Mouse (Mus musculus) T-helper 17 cell (primary cell): ENCODE data around the gene Zfp988.
"Not testable (repeated sequence)": the region's sequence is repeated elsewhere in the genome, so short reads cannot be mapped to it uniquely, and the experiment has no call there.

Source experiments
- in situ Hi-C, 2 experiments: fragments of 300-600 bp; cut with MboI, MseI; formaldehyde crosslinking; loops; 1 replicate in 1 of 2; 2 replicates in 1 of 2; pipeline ENCODE4 v1.15.1; 2025; ENCODE audit warnings: high pct_unique_total_duplicates in 2 of 2

Zfp988 gene

DNA sequence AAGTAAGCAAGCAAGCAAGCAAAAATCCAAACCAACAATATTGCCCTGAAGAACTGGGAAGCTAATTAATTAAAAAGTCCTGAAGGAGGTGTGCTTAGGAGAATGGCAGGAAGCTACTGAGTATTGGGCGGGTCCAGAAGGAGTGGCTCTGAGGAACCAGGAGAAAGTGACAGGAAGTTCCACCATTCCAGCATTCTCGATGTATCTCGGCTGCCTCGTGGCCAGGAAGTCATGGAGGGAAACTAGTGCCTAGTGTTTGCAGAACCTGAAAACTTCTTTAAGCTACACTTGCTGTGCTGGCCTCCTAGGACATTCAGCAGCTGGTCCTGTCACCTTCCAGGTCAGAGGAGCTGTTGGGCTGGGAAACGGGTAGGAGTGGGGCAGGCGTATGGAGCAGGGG is at the start of gene Zfp988:
Zfp988 (plus strand) TSS at position 239 of the 400 bp plus-strand sequence.
- in situ Hi-C loops, result loop anchor here in 1 of 2 experiments (5.0 kb wide), 1 partner anchor 1793 kb away; the partner anchor contains the start of gene Zfp990

DNA sequence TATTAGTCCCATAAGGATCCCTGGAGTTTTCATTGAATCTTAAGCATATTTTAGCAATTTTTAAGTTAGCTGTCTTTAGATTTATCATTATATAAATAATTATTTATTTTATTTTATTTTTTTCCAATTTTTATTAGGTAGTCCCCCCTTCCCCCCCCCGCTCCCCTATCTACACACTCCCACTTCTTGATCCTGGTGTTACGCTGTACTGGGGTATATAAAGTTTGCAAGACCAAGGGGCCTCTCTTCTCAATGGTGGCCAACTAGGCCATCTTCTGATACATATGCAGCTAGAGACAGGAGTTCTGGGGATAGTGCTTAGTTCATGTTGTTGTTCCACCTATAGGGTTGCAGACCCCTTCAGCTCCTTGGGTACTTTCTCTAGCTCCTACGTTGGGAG is 42.8 kb upstream of the Zfp988 start:
- in situ Hi-C loops, result loop anchor here in 1 of 2 experiments (5.0 kb wide), 1 partner anchor 490 kb away; no protein-coding TSS in a partner anchor

DNA sequence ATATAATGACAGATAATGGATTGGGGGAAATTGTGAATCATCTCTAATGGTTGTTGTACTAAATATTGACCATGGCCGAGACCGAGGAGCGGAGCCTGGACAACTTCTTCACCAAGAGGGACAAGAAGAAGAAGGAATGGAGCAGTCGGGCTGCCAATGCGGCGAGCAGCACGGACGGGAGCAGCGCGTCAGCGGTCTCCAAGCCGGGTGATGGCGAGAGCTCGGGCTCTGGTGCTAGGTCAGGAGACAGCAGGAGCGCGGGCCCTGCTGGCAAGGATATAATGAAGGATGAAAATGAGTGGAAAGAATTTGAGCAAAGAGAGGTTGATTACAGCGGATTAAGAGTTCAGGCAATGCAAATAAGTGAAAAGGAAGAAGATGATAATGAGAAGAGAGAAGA is 38.2 kb upstream of the Zfp988 start:
- in situ Hi-C loops, result loop anchor here (5.0 kb wide), 2 partner anchors 480 to 1635 kb away; no protein-coding TSS in a partner anchor

DNA sequence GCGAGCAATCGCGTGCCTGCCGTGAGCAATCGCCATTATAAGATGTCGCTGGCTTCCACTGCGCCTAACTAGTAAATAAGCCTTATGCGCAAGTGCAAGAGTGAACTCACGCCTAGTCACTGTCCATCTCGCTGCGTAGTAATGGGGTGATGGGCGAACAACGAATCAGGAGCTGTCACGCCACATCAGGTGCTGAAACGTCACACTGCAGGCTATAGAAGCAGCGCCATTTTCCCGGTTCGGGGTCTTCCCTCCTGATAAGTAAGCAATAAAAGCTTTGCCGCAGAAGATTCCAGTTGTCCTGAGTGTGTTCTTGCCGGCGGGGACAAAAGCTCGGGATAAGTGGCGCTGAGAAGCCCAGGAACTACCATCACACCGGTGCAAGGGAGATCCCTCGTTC is 36.7 kb upstream of the Zfp988 start:
- in situ Hi-C loops, result loop anchor here (5.0 kb wide), 2 partner anchors 479 to 1636 kb away; no protein-coding TSS in a partner anchor

DNA sequence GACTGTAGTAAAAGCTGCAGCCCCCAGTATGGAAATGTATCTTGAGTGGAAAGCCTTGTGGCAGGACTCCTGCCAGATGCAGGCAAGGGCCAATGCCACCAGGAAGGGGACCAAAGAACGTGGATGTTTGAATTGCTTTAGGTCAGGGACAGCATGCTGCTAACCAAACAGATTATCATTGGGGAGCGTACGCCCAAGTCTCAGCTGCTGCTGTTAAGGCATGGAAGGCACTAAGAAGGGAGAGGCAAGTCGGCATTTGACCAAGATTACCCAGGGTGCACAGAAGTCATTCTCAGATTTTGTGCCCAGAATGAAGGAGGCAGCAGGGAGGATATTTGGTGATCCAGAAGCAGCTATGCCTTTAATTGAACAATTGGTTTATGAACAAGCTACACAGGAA is 35.4 kb upstream of the Zfp988 start:
- in situ Hi-C loops, result not testable (repeated sequence)

DNA sequence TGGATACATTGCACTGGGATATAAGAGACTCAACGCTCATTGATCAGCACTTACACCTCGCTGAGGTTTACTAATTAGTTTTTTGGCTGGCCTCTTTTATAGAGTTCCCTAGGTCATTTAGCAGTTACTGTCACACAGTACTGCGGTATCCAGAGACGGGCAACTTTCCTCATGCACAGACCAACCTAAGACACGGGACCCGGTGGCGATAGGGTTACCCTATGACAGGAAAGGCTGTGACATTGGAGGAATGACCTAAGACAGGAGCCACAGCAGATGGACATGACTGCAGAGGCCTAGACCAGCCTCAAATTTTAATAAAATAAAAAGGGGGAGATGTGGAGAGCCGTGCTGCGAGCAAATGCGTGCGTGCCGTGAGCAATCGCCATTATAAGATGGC is 33.9 kb upstream of the Zfp988 start:
- in situ Hi-C loops, result not testable (repeated sequence)

DNA sequence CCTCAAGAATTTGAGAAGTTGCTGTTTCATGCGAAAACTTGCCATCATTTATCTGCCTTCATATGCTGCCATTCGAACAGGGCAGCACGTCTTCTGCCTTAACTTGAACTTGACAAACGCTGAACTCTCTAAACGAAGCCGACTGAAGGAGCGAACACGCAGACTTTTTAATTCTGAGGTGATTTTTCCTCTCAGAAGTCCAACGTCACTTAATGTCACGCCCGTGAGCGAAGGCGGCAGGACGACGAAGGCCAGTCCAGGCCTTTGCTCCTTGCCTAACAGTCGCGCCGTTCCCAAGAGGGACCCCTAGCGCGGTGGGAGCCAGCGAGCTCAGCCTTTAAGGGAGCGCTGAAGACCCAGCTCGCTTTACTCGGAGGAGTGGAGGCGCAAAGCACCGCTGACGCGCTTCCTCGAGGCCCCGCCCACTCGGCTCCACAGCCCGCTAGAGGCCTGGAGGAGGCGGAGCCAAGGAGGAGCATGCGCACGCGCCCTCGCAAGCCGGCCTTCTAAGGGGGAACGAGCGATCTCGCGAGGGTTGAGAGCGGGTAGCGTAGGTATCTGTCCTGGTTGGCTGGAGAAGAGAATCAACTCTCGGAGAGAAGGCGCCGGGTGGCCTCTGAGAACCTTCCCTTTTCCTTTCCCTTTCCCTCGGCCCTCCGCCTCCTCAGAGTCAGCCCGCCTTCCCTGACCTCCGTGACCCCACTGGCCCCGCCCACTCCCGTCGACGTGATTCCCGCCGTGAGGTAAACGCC is 30.3 kb upstream of the Zfp988 start:
- in situ Hi-C loops, result loop anchor here (5.0 kb wide), 1 partner anchor 1808 kb away; no protein-coding TSS in a partner anchor

DNA sequence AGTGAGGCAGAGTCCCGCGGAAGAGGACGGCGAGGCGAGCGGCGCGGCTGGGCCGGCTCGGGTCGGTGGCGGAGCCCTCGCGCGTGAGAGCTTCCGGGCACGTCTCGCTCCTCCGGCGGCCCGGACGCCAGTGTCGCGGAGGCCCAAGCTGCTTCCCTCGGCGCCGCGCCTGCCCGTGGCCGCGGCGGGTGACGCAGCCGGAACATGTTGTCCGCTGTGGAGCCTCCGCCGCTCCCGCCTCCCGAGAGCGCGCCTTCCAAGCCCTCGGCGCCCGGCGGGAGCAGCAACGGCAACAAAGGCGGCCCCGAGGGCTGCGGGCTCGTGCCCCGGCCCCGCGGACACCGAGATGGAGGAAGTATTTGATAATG is 29.7 kb upstream of the Zfp988 start:
- in situ Hi-C loops, result loop anchor here (5.0 kb wide), 1 partner anchor 1808 kb away; no protein-coding TSS in a partner anchor

DNA sequence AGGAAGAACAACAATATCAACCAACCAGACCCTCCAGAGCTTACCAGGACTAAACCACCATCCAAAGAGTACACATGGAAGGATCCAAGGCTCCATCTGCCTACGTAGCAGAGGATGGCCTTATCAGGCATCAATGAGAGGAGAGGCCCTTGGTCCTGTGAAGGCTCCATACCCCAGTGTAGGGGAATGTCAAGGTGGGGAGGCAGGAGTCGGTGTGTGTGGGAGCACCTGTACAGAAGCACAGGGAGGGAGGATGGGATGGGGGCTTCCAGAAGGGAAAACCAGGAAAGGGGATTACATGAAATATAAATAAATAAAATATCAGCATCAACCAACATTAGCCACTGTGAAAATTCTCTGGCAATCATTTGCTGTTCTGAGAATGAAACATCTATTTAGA is 25.1 kb upstream of the Zfp988 start:
- in situ Hi-C loops, result loop anchor here (5.0 to 10.0 kb wide), 3 partner anchors 326 to 1208 kb away; no protein-coding TSS in a partner anchor

DNA sequence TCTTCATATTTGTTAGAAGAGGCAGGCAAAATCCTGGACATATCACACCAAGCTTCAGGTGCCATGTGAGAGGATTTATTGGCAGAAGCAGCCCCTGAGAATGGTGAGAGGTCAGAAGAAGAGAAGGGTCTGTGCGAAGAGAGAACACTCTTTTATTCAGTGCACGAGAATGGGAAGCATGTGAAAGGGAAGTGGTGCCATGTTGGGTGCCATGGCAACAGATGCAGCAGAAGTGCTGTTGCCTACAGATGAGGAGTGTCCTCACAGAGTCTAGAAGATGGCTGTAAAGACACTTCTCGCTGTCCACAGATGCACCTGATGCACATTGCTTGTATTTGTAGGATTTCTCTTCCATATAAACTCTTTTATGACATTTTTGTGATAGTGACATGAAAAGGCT is 6.9 kb upstream of the Zfp988 start:
- in situ Hi-C loops, result loop anchor here (5.0 to 10.0 kb wide), 4 partner anchors 331 to 1794 kb away; no protein-coding TSS in a partner anchor

DNA sequence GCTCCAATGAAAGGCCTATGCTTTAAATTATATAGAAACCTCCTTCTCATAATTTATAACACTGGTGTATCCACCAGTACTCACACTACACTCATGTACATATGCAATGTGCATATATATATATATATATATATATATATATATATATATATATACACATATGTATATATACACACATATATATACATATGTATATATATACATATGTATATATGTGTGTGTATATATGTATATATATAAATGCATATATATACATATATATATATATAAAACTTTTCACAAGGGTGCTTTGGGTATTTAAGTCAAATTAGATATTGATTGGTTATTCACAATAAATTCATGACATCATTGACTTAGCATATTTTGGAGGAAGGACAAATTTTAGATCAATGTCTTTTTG is 3.1 kb upstream of the Zfp988 start:
- in situ Hi-C loops, result loop anchor here in 1 of 2 experiments (5.0 kb wide), 1 partner anchor 1210 kb away; no protein-coding TSS in a partner anchor

DNA sequence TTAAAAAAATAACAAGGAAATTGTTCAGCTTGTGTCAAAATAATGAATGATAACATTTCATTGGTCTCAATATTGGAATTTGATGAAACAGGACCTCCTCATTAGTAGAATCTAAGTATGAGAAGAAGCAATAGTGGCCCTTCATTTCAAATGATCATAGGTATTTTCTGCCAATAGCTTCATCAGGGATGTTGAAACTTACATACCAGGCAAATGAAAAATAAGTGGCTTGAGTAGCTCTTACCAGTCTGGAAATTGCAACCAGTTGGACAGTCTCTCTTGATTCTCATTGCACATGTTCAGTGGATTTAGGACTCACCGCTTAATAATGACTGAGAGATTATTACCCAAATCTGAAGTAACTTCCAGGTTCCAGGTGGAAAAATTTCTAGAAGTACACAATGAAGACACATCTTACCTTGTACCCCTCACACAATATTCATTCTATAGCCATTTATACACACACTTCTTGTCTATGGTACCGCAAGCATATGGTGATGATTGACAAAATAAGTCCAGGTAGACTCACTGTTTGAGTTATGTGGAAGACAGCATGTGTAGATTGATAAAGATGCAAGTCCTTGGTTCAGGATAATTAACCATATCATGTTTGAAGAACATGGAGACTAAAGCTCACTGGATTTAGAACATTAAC is 29.7 kb downstream of the Zfp988 start:
- in situ Hi-C loops, result loop anchor here (5.0 to 10.0 kb wide), 13 partner anchors 252 to 1793 kb away; no protein-coding TSS in a partner anchor

DNA sequence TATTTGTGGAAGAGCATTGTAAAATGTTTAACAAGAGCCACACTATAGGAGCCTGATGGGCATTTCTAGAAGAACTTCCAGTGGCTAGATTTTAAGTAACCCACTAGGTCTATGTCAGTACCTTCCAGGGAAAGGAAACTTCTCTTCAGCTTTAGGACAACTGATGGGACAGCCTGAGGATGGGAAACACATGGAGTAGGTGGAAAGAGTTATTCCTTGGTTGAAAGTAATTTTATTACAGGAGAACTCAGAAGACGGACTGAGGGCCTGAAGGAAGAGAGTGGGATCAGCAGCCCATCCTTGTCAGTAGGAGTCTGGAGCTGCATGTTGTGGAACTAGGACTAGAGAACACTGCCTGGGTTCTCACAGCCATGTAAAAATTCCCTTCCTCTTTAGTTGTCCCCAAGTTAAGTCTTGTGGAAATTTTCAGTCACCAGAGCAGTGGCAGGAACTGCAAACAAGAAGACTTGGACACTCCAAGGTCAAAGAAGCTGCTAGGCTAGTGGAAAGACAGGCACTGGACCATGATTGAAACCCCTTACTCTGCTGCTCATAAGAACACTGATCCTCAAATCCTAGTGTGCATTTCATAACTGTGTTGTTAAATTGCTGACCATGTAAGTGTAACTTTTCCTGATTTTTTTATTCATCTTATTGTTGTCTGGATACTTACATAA is 30.4 kb downstream of the Zfp988 start:
- in situ Hi-C loops, result loop anchor here (5.0 to 10.0 kb wide), 13 partner anchors 251 to 1794 kb away; no protein-coding TSS in a partner anchor

DNA sequence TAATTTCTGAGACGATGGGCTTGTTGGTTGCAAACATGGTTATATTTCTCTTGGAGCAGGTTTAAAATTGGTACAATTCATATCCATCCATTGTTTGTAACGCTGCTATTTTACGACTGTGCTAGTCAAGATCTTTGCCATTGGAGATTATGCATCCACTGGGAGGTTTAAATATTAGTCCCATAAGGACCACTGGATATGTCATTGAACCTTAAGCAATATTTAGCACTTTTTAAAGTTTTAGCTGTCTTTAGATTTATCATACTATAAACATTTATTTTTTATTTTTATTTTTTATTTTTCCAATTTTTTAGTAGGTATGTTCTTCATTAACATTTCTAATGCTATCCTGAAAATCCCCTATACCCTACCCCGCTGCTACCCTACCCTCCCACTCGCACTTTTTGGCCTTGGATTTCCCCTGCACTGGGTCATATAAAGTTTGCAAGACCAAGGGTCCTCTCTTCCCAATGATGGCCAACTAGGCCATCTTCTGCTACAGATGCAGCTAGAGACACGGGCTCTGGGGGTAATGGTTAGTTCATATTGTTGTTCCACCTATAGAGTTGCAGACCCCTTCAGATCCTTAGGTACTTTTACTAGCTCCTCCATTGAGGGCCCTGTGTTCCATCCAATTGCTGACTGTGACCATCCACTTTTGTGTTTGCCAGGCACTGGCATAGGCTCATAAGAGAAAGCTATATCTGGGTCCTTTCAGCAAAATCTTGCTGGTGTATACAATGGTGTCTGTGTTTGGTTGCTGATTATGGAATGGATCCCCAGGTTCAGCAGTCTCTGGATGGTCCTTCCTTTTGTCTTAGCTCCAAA is 31.1 kb downstream of the Zfp988 start:
- in situ Hi-C loops, result loop anchor here (5.0 to 10.0 kb wide), 13 partner anchors 251 to 1794 kb away; no protein-coding TSS in a partner anchor

DNA sequence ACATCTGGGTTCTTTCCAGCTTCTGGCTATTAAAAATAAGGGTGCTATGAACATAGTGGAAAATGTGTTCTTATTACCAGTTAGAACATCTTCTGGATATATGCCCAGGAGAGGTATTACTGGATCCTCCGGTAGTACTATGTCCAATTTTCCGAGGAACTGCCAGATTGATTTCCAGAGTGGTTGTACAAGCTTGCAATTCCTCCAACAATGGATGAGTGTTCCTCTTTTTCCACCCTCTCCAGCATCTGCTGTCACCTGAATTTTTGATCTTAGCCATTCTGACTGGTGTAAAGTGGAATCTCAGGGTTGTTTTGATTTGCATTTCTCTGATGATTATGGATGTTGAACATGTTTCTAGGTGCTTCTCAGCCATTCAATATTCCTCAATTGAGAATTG is 32.0 kb downstream of the Zfp988 start:
- in situ Hi-C loops, result loop anchor here (5.0 to 10.0 kb wide), 13 partner anchors 250 to 1795 kb away; no protein-coding TSS in a partner anchor

DNA sequence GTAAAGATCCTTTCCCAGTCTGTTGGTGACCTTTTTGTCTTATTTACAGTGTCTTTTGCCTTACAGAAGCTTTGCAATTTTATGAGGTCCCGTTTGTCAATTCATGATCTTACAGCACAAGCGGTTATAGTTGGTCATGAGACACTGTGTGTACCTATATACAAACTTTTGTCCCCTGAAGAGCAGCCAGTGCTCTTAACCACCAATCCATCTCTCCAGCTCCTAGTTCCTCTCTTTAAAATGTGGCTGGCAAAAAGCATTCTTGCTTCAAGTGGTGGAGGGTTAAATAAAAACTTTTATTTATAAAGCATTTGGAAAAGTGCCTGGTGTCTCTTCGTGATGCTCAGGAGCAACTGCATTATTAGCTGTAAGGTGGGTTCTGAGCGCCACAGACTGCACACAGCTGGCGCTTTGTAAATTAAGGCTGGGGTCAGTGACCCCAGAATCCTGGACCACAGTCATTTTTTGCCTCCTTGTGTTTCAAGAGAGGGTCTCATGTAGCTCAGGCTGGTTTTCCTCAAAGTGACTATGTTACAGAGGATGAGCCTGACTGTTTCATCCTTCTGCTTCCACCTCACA is 32.6 kb downstream of the Zfp988 start:
- in situ Hi-C loops, result loop anchor here (5.0 to 10.0 kb wide), 13 partner anchors 249 to 1796 kb away; no protein-coding TSS in a partner anchor

DNA sequence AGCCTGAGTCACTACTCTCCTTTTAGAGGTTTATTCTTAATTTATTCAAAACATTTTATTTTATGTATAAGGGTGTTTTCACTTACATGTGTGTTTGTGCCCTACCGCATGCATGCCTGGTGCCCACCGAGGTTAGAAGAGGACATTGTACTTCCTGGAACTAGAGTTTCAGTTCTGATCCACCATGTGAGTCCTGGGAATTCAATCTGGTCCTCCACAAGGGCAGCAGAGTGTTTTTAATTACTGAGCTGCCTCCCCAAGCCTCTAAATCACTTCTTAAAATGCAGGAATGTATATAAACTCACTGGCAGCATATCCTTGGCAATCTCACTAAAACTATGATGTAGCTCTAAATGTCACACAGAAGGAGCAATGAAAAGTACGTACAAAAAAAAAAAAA is 33.2 kb downstream of the Zfp988 start:
- in situ Hi-C loops, result loop anchor here (5.0 to 10.0 kb wide), 13 partner anchors 249 to 1796 kb away; no protein-coding TSS in a partner anchor

DNA sequence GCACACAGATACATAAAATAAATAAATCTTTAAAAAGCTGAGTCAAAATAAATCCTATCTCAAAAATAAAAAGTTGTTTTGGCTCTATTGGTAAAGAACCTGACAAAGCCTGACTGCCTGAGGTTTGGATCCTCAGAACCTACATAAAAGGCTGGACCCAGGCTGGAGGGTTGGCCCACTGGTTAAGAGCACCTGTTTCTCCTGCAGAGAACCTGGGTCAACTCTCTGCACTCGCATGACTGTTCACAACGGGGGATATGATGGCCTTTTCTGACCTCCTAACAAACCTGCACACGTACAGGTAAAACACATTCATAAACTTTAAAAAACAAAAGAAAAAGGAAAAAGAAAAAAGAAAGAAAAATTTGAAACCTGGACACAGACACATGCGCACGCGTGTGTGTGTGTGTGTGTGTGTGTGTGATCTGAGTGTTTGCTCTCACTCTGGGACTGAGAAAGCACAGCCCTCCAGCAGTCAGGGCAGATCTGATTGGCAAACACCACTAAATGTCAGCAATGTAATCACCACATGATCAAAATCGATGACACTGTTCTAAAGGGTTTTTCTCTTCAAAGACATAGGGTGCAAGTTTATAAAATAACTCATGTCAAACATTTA is 34.2 kb downstream of the Zfp988 start:
- in situ Hi-C loops, result loop anchor here (5.0 to 10.0 kb wide), 13 partner anchors 248 to 1797 kb away; no protein-coding TSS in a partner anchor

DNA sequence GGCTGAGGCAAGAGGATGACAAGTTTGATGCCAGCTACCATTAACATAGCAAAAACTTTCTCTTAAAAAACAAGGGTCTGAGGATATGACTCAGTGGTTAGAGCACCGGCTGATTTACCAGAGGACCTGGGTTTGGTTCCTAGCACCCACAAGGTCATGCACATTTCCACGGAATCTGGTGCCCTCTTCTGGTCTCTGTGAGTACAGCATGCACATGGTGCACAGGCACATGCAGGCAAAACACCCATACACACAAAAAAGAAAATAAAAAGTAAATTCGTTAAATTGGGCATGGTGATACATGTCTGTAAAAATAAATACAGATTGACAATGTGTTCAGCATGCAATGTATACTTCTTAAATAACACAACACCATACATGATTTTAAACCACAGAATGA is 34.8 kb downstream of the Zfp988 start:
- in situ Hi-C loops, result not testable (repeated sequence)

DNA sequence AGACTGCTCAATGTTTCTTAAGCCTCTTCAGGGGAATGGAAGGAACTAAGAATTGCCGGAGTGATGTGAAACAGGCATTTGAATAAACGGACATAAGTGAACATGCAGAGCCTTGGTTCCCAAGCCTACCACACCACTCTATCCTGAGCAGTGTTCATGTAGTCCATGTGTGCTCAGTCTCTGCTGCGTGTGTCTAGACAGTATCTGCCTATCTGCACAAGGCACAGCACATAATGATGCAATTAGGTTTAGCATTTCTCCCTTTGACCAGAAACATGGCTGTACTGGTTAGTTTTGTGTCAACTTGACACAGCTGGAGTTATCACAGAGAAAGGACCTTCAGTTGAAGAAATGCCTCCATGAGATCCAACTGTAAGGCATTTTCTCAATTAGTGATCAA is 35.4 kb downstream of the Zfp988 start:
- in situ Hi-C loops, result not testable (repeated sequence)
